Mouse (Mus musculus) kidney, postnatal 0 days (tissue): Measurements from ENCODE around the gene Tsku. TPM values are rescaled to one million over a fixed set of nuclear protein-coding genes. Genes with fewer than 3 reads are reported as not detected.

Experiments used
- ATAC-seq: fragments of 200-750 bp; cut with Nextera tagmentation; replicated peaks from 2 replicates; pipeline ENCODE4 v1.8.0; 2017; ENCODE audit warnings: low read depth, moderate number of reproducible peaks, moderate TSS enrichment, moderate library complexity; ENCODE audit not compliant: low FRiP score
- DNase-seq: peaks from one replicate; pipeline ENCODE4 v3.0.0-alpha.2; 2016; ENCODE audit warnings: low spot score
- H3K27ac ChIP-seq: fragments of 300-500 bp; sonication (generic); 2 replicates; pipeline ENCODE4 v1.5.1; 2014; ENCODE audit warnings: mild to moderate bottlenecking
- H3K27me3 ChIP-seq: fragments of 300-500 bp; sonication (generic); 2 replicates; pipeline ENCODE4 v1.6.1; 2014; ENCODE audit warnings: low read length, mixed read lengths; ENCODE audit not compliant: insufficient read depth
- H3K36me3 ChIP-seq: fragments of 300-500 bp; sonication (generic); 2 replicates; pipeline ENCODE4 v1.6.1; 2014; ENCODE audit warnings: low read length, mixed read lengths; ENCODE audit not compliant: insufficient read depth
- H3K4me1 ChIP-seq: fragments of 300-500 bp; sonication (generic); replicated peaks from 2 replicates; pipeline ENCODE4 v1.6.1; 2014; ENCODE audit warnings: antibody characterized with exemption, low read length, mixed read lengths; ENCODE audit not compliant: insufficient read depth
- H3K4me2 ChIP-seq: fragments of 300-500 bp; sonication (generic); 2 replicates; pipeline ENCODE4 v1.6.1; 2014; ENCODE audit warnings: mild to moderate bottlenecking, low read length, moderate library complexity, mixed read lengths
- H3K4me3 ChIP-seq: fragments of 300-500 bp; sonication (generic); replicated peaks from 2 replicates; pipeline ENCODE4 v1.5.1; 2014; ENCODE audit warnings: low read depth, low read length
- H3K9ac ChIP-seq: fragments of 300-500 bp; sonication (generic); 2 replicates; pipeline ENCODE4 v1.6.1; 2014; ENCODE audit warnings: low read depth, low read length
- H3K9me3 ChIP-seq: fragments of 300-500 bp; sonication (generic); replicated peaks from 2 replicates; pipeline ENCODE4 v1.6.1; 2016; ENCODE audit warnings: low read length, inconsistent platforms, mixed read lengths
- CTCF ChIP-seq: IDR thresholded peaks from 2 replicates; pipeline ENCODE4 v1.5.1; 2016; ENCODE audit warnings: antibody characterized with exemption, low read depth, mild to moderate bottlenecking, moderate library complexity
- WGBS: fragments of 180-500 bp; shearing (Covaris S2); extraction: QIAGEN DNeasy Blood & Tissue Kit; methylation state at CpG from one replicate; pipeline ENCODE4 v1.1.7; 2014; 5-methylcytosine and 5-hydroxymethylcytosine counted together
- polyA plus RNA-seq: library from polyadenylated mRNA; unstranded; fragments of >200 nt; fragmentation: Nextera tagmentation; extraction: Ambion mirVana; gene quantifications from 2 replicates; pipeline ENCODE4 v1.2.1, GENCODE M21; 2015

The Tsku gene
- polyA plus RNA-seq, 1 experiment from 2014 or later = 8.3 TPM

DNA sequence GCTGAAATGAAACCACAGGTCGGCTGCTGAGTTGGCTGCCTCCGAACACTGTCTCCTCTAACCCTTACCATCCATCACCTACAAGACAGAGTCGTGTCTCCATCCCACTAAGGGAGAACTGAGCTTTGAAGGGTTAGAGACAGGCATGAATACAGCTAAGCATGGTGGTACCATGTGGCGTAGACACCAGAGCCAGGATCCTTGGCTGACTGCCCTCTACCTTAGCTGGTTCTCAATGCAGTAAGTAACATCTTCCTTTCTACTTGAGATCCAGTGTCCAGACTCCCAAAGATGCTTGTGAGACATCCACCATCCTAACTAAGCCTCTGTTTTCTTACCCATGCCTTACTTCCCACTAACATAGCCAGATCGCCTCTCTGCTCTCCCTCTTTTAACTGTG is 7.5 kb downstream of the Tsku start:
- no peak for TF ChIP-seq CTCF
- H3K9ac ChIP-seq = no peak overlapping the region
- H3K27me3 ChIP-seq = no peaks in the 10 kb centered on the region
- H3K27ac ChIP-seq = no peak overlapping the region
- no peak overlapping the region for H3K4me3 ChIP-seq
- DNase-seq = no peak
- no peak overlapping the region for H3K4me2 ChIP-seq
- H3K36me3 ChIP-seq = 0 out of 2 replicates have a peak, but pooled peaks cover 8% of the 10 kb centered on the region
- no peaks in the 10 kb centered on the region for H3K9me3 ChIP-seq
- 82% methylated on average over 5 of the region's 5 CpGs for WGBS
- ATAC-seq = no peak
- peaks cover 12% of the 10 kb centered on the region; the same call in 1 of the 2 replicates for H3K4me1 ChIP-seq

DNA sequence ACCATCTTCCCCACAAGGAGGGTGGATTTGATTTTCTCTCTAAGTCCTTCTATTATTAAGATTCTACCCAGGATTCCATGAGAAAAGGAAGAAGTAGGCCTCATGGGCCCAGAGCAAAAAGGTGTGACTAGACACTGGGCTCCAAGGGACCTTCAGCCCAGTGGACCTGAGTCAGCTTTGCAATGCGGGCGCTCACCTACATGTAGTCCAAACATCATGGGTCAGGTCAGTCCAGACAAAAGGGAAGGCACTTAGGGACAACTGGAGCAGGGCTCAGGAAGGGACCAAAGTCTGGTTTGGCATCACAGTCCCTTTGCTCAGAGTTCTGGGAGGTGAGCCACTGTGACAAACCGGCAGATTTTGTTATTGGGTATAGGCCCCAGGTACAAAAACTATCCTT is 9.6 kb downstream of the Tsku start:
- Histone ChIP-seq H3K4me3 (no peak overlapping the region), H3K9me3 (no peaks in the 10 kb centered on the region), H3K27me3 (no peaks in the 10 kb centered on the region), H3K4me2 (no peak overlapping the region), H3K27ac (no peak overlapping the region), H3K4me1 (peaks cover 12% of the 10 kb centered on the region; the same call in 1 of the 2 replicates), H3K36me3 (0 out of 2 replicates have a peak, but pooled peaks cover 8% of the 10 kb centered on the region), H3K9ac (no peak overlapping the region)
- TF ChIP-seq CTCF = no peak
- DNase-seq (no peak), ATAC-seq (no peak)
- WGBS = 91% methylated on average over 3 of the region's 3 CpGs

DNA sequence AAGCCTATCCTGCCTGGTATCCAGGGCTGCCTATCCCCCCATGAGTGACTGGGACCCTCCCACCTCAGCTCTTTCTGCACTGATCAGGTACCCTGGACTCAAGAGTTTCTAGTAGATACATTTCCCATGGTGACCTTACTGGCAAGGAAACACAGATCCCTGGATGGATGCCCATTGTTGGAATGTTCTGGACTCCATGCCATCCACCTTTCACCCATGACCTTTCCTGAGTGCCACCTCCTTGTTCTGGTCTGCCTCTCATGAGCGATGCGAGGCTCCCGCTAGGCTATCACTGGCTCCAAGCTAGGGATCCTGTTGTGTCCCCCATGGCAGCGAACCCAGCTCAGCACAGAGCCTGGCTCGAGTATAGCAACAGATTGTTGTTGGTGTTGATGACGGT is 11.3 kb downstream of the Tsku start:
- DNase-seq (no peak), ATAC-seq (no peak)
- no peak for TF ChIP-seq CTCF
- H3K36me3 ChIP-seq = 0 out of 2 replicates have a peak, but pooled peaks cover 8% of the 10 kb centered on the region
- no peak overlapping the region for H3K4me3 ChIP-seq
- no peaks in the 10 kb centered on the region for H3K9me3 ChIP-seq
- H3K27ac ChIP-seq = no peak overlapping the region
- H3K27me3 ChIP-seq = no peaks in the 10 kb centered on the region
- H3K4me2 ChIP-seq = no peak overlapping the region
- H3K9ac ChIP-seq = no peak overlapping the region
- WGBS = 88% methylated on average over 6 of the region's 6 CpGs
- H3K4me1 ChIP-seq = peaks cover 7% of the 10 kb centered on the region; the same call in 1 of the 2 replicates

DNA sequence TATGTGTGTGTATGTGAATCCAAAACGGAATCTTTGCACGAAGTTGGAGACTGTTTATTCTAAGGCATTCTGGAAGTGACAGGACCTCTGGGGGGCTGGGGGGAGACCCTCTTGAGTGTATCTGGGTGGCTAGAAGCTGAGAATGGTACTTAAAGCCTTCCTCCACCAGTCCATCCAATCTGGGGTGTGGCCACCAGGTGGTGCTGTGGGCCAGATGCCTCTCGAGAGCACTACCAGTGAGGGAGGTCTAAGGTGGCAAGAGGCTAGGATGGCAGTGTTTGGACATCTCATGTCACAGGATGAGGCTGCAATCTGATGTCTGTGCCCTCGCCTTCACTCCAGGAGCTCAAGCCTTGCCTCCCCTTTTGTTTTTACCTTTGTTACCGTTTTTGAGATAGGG is 12.0 kb downstream of the Tsku start:
- peak; percentile 98 for TF ChIP-seq CTCF
- no peak overlapping the region for H3K27ac ChIP-seq
- H3K27me3 ChIP-seq = no peaks in the 10 kb centered on the region
- H3K4me1 ChIP-seq = no peaks in the 10 kb centered on the region
- H3K4me2 ChIP-seq = no peak overlapping the region
- peak; percentile 52; the same call in 1 of the 2 replicates for ATAC-seq
- H3K9me3 ChIP-seq = no peaks in the 10 kb centered on the region
- peak; percentile 84 for DNase-seq
- H3K9ac ChIP-seq = no peak overlapping the region
- H3K4me3 ChIP-seq = no peak overlapping the region
- 21% methylated on average over 5 of the region's 5 CpGs for WGBS
- 0 out of 2 replicates have a peak, but pooled peaks cover 8% of the 10 kb centered on the region for H3K36me3 ChIP-seq

DNA sequence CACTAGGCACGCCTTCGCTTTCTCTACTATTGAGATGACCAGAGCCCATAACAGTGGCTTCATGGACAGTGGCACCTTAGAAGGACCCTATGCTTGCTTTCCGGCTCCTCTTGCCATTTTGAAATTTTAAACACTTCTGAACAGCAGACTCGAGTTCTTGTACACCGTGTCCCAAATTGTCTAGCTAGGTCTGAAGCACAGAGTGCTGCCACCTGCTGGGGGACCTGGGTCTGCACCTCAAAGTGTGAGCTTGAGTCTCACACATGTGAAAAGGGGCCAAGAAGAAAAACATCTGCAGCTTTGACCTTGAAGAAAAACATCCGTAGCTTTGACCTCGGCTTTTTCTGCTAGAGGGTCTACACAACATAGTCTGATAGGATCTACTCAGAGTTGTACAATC is 13.1 kb downstream of the Tsku start:
- Histone ChIP-seq H3K4me3 (no peak overlapping the region), H3K27me3 (no peaks in the 10 kb centered on the region), H3K9ac (no peak overlapping the region), H3K9me3 (no peaks in the 10 kb centered on the region), H3K36me3 (0 out of 2 replicates have a peak, but pooled peaks cover 8% of the 10 kb centered on the region), H3K27ac (no peak overlapping the region), H3K4me2 (no peak overlapping the region), H3K4me1 (no peaks in the 10 kb centered on the region)
- 49% methylated on average over 7 of the region's 7 CpGs for WGBS
- peak; percentile 81 for DNase-seq
- no peak for ATAC-seq
- TF ChIP-seq CTCF = peak; percentile 84

DNA sequence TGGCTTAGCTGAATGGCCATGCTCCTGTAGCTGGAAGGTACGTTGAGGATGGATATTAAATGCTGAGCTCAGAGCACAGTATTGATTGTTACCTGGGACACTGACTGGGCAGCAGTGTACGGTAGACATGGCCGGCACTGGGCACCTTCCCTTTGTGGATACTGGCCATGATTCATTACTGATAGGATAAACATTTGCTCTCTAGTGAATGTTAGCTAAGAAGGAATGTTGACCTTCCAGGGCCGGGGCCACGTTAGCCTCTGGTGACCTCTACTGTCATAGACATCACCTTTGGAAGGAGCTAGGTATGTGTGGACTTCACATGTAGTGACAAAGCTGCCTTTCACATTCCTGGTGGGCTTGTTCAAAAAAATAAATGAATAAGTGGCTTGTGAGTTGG is 13.7 kb downstream of the Tsku start:
- Histone ChIP-seq H3K9me3 (no peaks in the 10 kb centered on the region), H3K27me3 (no peaks in the 10 kb centered on the region), H3K36me3 (0 out of 2 replicates have a peak, but pooled peaks cover 8% of the 10 kb centered on the region), H3K27ac (no peak overlapping the region), H3K4me2 (no peak overlapping the region), H3K9ac (no peak overlapping the region), H3K4me3 (no peak overlapping the region), H3K4me1 (no peaks in the 10 kb centered on the region)
- ATAC-seq (no peak), DNase-seq (no peak)
- WGBS = 71% methylated on average over 5 of the region's 5 CpGs
- TF ChIP-seq CTCF = no peak

DNA sequence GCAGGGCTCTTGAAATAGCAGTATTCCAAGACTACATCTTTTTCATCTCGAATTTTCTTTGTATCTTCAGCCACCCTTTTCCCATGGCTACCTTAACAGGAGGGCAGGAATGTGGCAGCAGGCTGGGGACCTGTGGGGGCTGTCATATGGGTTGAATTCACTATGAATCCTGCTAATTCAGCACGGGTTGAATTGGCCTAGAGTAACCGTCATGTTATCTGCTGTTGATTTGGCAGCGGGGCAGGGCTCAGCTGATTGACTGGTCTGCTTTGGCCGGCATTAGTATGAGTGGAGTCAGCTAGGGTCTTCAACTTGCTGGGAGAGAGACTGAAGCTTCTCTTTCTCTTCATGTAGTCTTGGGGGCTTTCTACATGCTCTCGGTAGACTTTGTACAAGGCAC is 16.1 kb downstream of the Tsku start:
- no peak for ATAC-seq
- Histone ChIP-seq H3K4me2 (no peak overlapping the region), H3K4me3 (no peak overlapping the region), H3K36me3 (no peaks in the 10 kb centered on the region), H3K4me1 (0 out of 2 replicates have a peak, but pooled peaks cover 2% of the 10 kb centered on the region), H3K27me3 (no peaks in the 10 kb centered on the region), H3K27ac (no peak overlapping the region), H3K9me3 (no peaks in the 10 kb centered on the region), H3K9ac (no peak overlapping the region)
- 63% methylated on average over 6 of the region's 6 CpGs for WGBS
- no peak for DNase-seq
- no peak for TF ChIP-seq CTCF
